Mouse (Mus musculus): ENCODE measurements around the gene Gli3.

- TF ChIP-seq CTCF (IDR thresholded peaks at IDR 0.05; ENCODE audit: low read depth, low read length) (no peak), POLR2A (IDR thresholded peaks at IDR 0.05; ENCODE audit: borderline replicate concordance, low read depth, low read length) (no peak)
Observed at GRCm38 (mm10) chr13:15510925-15511324, 47.9 kb downstream of the Gli3 start.

Measured in bone marrow macrophage, adult 2 months (primary cell).